Mouse (Mus musculus) ES-Bruce4 (cell line): ENCODE results near the gene Gm17359.

Experiments
- CTCF ChIP-seq: IDR thresholded peaks from one replicate; pipeline ENCODE4 v1.8.1; 2011; ENCODE audit warnings: low read depth, low read length
- EP300 ChIP-seq: IDR thresholded peaks from 2 replicates; pipeline ENCODE4 v1.6.1; 2011; ENCODE audit warnings: low read depth, low read length; ENCODE audit not compliant: insufficient read depth
- POLR2A ChIP-seq: IDR thresholded peaks from one replicate; pipeline ENCODE4 v1.8.1; 2011; ENCODE audit warnings: low read length; ENCODE audit not compliant: insufficient read depth

DNA sequence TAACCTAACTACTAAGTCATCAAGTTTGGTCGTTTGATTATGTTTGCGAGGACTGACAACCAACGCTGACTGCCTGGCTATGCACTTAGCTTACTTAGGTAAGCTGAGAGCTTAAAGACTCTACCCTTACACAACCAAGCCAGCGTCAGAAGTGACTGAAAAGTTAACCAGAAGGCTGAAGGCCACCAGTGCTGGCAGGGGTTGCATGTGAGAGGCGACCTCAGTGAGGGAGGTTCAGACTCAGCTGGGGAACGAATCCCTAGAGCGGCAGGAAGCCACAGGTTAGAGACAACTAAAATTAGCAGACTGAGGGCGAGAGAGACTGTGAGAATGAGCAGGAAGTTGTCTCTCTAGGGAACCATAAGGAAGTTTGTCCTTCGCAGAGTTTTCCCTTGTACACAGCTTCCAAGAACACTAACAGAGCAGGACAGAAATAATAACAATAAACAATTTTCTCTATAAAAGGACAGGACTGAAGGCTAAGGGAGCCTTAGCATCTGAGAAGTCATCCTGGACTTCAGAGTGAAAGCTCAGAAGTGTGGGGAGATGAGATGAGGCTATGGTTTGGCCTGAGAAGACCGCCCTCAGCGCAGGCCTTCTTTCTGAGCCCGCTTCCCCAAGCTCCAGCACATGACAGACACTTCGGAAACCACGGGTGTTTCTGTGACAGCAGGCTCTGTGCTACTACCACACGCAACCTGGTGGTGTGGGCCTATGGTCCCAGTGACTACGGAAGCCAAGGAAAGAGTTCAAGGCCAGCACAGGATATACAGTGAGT is 148.0 kb downstream of the Gm17359 start:
- TF ChIP-seq POLR2A (no peak), CTCF (no peak), EP300 (no peak)
